Mouse (Mus musculus): ENCODE measurements around the gene Esrrg. TPM values are rescaled to one million over a fixed set of nuclear protein-coding genes. Genes with fewer than 3 reads are reported as not detected.

The Esrrg gene
- polyA plus RNA-seq, 1 experiment: 2.7 TPM

GRCm38 (mm10) chr1:187770234-187770633 lies 161.6 kb downstream of the Esrrg start:
- DNase-seq (ENCODE audit: low read depth): no peak

- DNase-seq (ENCODE audit: low read depth): no peak
These were observed 162.5 kb downstream of the Esrrg start for GRCm38 (mm10) chr1:187771067-187771466.

- no peak for DNase-seq (ENCODE audit: low read depth)
These were observed 171.1 kb downstream of the Esrrg start for GRCm38 (mm10) chr1:187779589-187780178.

- no peak for DNase-seq (ENCODE audit: low read depth)
These were observed 176.6 kb downstream of the Esrrg start for GRCm38 (mm10) chr1:187785226-187785625.

- DNase-seq (ENCODE audit: low read depth): no peak
These were observed 178.7 kb downstream of the Esrrg start for GRCm38 (mm10) chr1:187787055-187788016.

GRCm38 (mm10) chr1:187794240-187794930 lies 185.8 kb downstream of the Esrrg start:
- DNase-seq (ENCODE audit: low read depth): no peak

GRCm38 (mm10) chr1:187795551-187795950 lies 187.0 kb downstream of the Esrrg start:
- no peak for DNase-seq (ENCODE audit: low read depth)

GRCm38 (mm10) chr1:187799300-187799699 lies 190.7 kb downstream of the Esrrg start:
- DNase-seq (ENCODE audit: low read depth): peak; percentile 56

GRCm38 (mm10) chr1:187800761-187801160 lies 192.2 kb downstream of the Esrrg start:
- no peak for DNase-seq (ENCODE audit: low read depth)

- DNase-seq (ENCODE audit: low read depth): no peak
These were observed 195.0 kb downstream of the Esrrg start for GRCm38 (mm10) chr1:187803566-187803965.

- no peak for DNase-seq (ENCODE audit: low read depth)
These were observed 195.4 kb downstream of the Esrrg start for GRCm38 (mm10) chr1:187803997-187804396.

GRCm38 (mm10) chr1:187805001-187805400 lies 196.4 kb downstream of the Esrrg start:
- no peak for DNase-seq (ENCODE audit: low read depth)

GRCm38 (mm10) chr1:187807477-187808390 lies 199.1 kb downstream of the Esrrg start:
- no peak for DNase-seq (ENCODE audit: low read depth)

- no peak for DNase-seq (ENCODE audit: low read depth)
These were observed 199.9 kb downstream of the Esrrg start for GRCm38 (mm10) chr1:187808391-187808922.

- no peak for DNase-seq (ENCODE audit: low read depth)
These were observed 201.0 kb downstream of the Esrrg start for GRCm38 (mm10) chr1:187809546-187809945.

GRCm38 (mm10) chr1:187819406-187819805 lies 210.8 kb downstream of the Esrrg start:
- no peak for DNase-seq (ENCODE audit: low read depth)

- no peak for DNase-seq (ENCODE audit: low read depth)
These were observed 212.8 kb downstream of the Esrrg start for GRCm38 (mm10) chr1:187821368-187821811.

- DNase-seq (ENCODE audit: low read depth): no peak
These were observed 214.8 kb downstream of the Esrrg start for GRCm38 (mm10) chr1:187823351-187823750.

- DNase-seq (ENCODE audit: low read depth): no peak
These were observed 217.0 kb downstream of the Esrrg start for GRCm38 (mm10) chr1:187825421-187826097.

- no peak for DNase-seq (ENCODE audit: low read depth)
These were observed 217.5 kb downstream of the Esrrg start for GRCm38 (mm10) chr1:187826140-187826539.
